Comparison of ENCODE assay signal across 12 mouse cellular contexts in the genomic region with DNA sequence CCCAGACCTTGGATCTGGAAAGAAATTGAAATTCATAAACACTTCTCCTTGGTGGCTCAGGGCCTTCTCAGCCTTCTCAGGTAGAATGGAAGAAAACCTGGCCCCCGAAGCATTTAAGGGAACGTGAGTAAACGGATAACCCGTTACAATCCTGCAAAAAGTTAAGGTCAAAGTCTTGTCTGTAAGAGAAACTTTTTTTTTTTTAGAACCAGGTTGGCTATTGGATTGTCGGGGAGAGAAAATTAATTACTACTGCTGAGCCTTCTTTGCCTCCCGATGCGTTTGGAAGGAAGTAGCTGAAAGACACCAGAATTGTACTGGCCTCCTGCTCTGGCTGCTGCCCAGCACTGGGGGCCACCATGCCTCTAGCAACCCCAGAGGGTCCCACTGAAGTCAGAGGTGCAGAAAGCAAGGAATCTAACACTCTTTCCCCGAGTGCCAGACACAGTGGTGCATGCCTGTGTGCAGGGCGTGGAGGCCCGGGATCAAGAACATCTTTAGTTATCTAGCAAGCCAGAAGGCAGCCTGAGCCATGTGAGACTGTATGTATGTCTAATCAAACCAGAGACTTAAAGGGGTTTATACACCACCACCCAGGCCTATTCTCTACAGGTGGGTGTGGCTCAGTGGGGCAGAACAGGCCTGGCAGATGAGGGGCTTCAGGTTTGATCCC.
DNase-seq lines count a peak whose midpoint lies in the region; ATAC-seq and TF ChIP-seq lines count a peak whose summit lies in the region.
"Had no signal": no experiment of that assay in that cellular context is flagged by ENCODE, and none has a peak within 500 bp of the region (broad histone marks: within the 10 kb centered on the region; RNA-seq: fewer than 3 reads in every experiment).

No protein-coding gene starts in this region.

- TF ChIP-seq CTCF in layer of hippocampus, adult 2 months (conservative IDR thresholded peaks at IDR 0.05): no peak
- no peak for TF ChIP-seq CTCF in gastrocnemius, adult 2 months (IDR thresholded peaks at IDR 0.05)

- no peaks in the 10 kb centered on the region; the same call in 1 of the 2 replicates for H3K9me3 ChIP-seq in heart, embryonic 12.5 days (replicated peaks)
- H3K9me3 ChIP-seq in liver, embryonic 11.5 days (ENCODE audit: control insufficient read depth, low read length): no peaks in the 10 kb centered on the region
- H3K9me3 ChIP-seq: hindbrain, embryonic 13.5 days; megakaryocyte, embryonic 14.5 days had no signal

- H3K27ac ChIP-seq in heart, embryonic 12.5 days (ENCODE audit: poor library complexity, severe bottlenecking): no peak overlapping the region
- peak overlapping the region; percentile 55 for H3K27ac ChIP-seq in layer of hippocampus, adult 2 months
- H3K27ac ChIP-seq in liver, embryonic 11.5 days (ENCODE audit: low read depth, low read length): peak overlapping the region; percentile 66
- no peak overlapping the region for H3K27ac ChIP-seq in gastrocnemius, adult 2 months
- H3K27ac ChIP-seq: hindbrain, embryonic 13.5 days had no signal

- no peak overlapping the region for H3K4me3 ChIP-seq in heart, embryonic 12.5 days
- H3K4me3 ChIP-seq in layer of hippocampus, adult 2 months: no peak overlapping the region
- no peak overlapping the region for H3K4me3 ChIP-seq in liver, embryonic 11.5 days (ENCODE audit: low read depth, low read length)
- no peak overlapping the region for H3K4me3 ChIP-seq in gastrocnemius, adult 2 months
- H3K4me3 ChIP-seq: hindbrain, embryonic 13.5 days; megakaryocyte, embryonic 14.5 days; myocyte had no signal

- no peak for DNase-seq in heart, postnatal 10 days
- DNase-seq in layer of hippocampus, adult 2 months (ENCODE audit: low spot score in 2 of 2): no peak
- DNase-seq in layer of hippocampus, adult 11-12 months (ENCODE audit: low spot score): no peak
- peak; percentile 59 for DNase-seq in liver, embryonic 11.5 days (ENCODE audit: low spot score)
- peak; percentile 69 to 78 for DNase-seq in spleen, postnatal 4 days (ENCODE audit: low spot score in 2 of 2)
- DNase-seq in gastrocnemius, adult 2 months: no peak
- no peak for DNase-seq in ovary, adult 18-20 months (ENCODE audit: low spot score)
- DNase-seq: lung, adult 2 months had no signal

- H3K4me1 ChIP-seq in heart, embryonic 12.5 days (replicated peaks): peaks cover 12% of the 10 kb centered on the region
- peaks cover 37% of the 10 kb centered on the region for H3K4me1 ChIP-seq in liver, embryonic 11.5 days (replicated peaks; ENCODE audit: control insufficient read depth, insufficient read depth, low read length)

- no peaks in the 10 kb centered on the region for H3K36me3 ChIP-seq in heart, embryonic 12.5 days
- no peaks in the 10 kb centered on the region for H3K36me3 ChIP-seq in liver, embryonic 11.5 days (ENCODE audit: control insufficient read depth, insufficient read depth, low read length)
- H3K36me3 ChIP-seq: hindbrain, embryonic 13.5 days had no signal

- no peak overlapping the region for H3K9ac ChIP-seq in heart, embryonic 12.5 days
- no peak overlapping the region; the same call in 1 of the 2 replicates for H3K9ac ChIP-seq in liver, embryonic 11.5 days (ENCODE audit: low read depth, low read length)
- H3K9ac ChIP-seq: hindbrain, embryonic 13.5 days had no signal

- peak; percentile 73 for ATAC-seq in heart, embryonic 12.5 days (ENCODE audit: insufficient number of reproducible peaks, low FRiP score)
- peak; percentile 99 for ATAC-seq in liver, embryonic 11.5 days (replicated peaks; ENCODE audit: low FRiP score)

- intact Hi-C loops in heart, postnatal 10 days (cut with DNase I): no loop called here
- intact Hi-C loops in gastrocnemius, adult 2 months (cut with DNase I): no loop called here

- 53% methylated on average over 10 of the region's 10 CpGs for WGBS in heart, embryonic 12.5 days
- WGBS in liver, embryonic 11.5 days: 65% methylated on average over 10 of the region's 10 CpGs

- H3K4me2 ChIP-seq in heart, embryonic 12.5 days: no peak overlapping the region
- peak overlapping the region; percentile 58 for H3K4me2 ChIP-seq in liver, embryonic 11.5 days
- H3K4me2 ChIP-seq: hindbrain, embryonic 13.5 days had no signal

- H3K27me3 ChIP-seq in heart, embryonic 12.5 days (replicated peaks): no peaks in the 10 kb centered on the region
- no peaks in the 10 kb centered on the region for H3K27me3 ChIP-seq in liver, embryonic 11.5 days (replicated peaks; ENCODE audit: control insufficient read depth, insufficient read depth, low read length)
- H3K27me3 ChIP-seq: hindbrain, embryonic 13.5 days; megakaryocyte, embryonic 14.5 days had no signal

Comparison
In these comparisons a context has a peak if more than half of its experiments do, and no peak if none do; other contexts are left out.
1. H3K27ac ChIP-seq: peak in layer of hippocampus, adult 2 months (single experiment) and liver, embryonic 11.5 days (single experiment); none in heart, embryonic 12.5 days (single experiment) and gastrocnemius, adult 2 months (single experiment).
2. DNase-seq: peak in liver, embryonic 11.5 days (single experiment) and spleen, postnatal 4 days (2 of 2); none in heart, postnatal 10 days (0 of 2), layer of hippocampus, adult 2 months (0 of 2), layer of hippocampus, adult 11-12 months (single experiment), gastrocnemius, adult 2 months (single experiment) and ovary, adult 18-20 months (single experiment).